Comparison of ENCODE assay signal across 11 mouse cellular contexts in genomic region chr2:149832301-149832700, GRCm38 (mm10). TPM values are rescaled to one million over a fixed set of nuclear protein-coding genes. Genes with fewer than 3 reads are reported as not detected.
DNase-seq lines count a peak whose midpoint lies in the region; ATAC-seq lines count a peak whose summit lies in the region.
"Had no signal": no experiment of that assay in that cellular context is flagged by ENCODE, and none has a peak within 500 bp of the region (broad histone marks: within the 10 kb centered on the region; RNA-seq: fewer than 3 reads in every experiment).

No protein-coding gene starts in this region.

- H3K9ac ChIP-seq in neural tube, embryonic 11.5 days (ENCODE audit: low read length): no peak overlapping the region
- no peak overlapping the region for H3K9ac ChIP-seq in stomach, embryonic 15.5 days
- H3K9ac ChIP-seq: liver, embryonic 14.5 days had no signal

- no peak for ATAC-seq in neural tube, embryonic 11.5 days (ENCODE audit: insufficient read depth, low FRiP score, low TSS enrichment)
- no peak for ATAC-seq in stomach, embryonic 15.5 days (ENCODE audit: insufficient read depth, low FRiP score, low read depth)

- H3K27me3 ChIP-seq in neural tube, embryonic 11.5 days (ENCODE audit: control insufficient read depth, insufficient read depth, low read length): peaks cover 25% of the 10 kb centered on the region
- H3K27me3 ChIP-seq in limb, embryonic 10.5 days (ENCODE audit: low read depth, poor library complexity, severe bottlenecking): peaks cover 59% of the 10 kb centered on the region
- H3K27me3 ChIP-seq in stomach, embryonic 15.5 days (replicated peaks): peaks cover 26% of the 10 kb centered on the region

- no peaks in the 10 kb centered on the region for H3K36me3 ChIP-seq in neural tube, embryonic 11.5 days (ENCODE audit: control insufficient read depth, insufficient read depth, low read length)
- no peaks in the 10 kb centered on the region for H3K36me3 ChIP-seq in limb, embryonic 10.5 days
- H3K36me3 ChIP-seq in stomach, embryonic 15.5 days: no peaks in the 10 kb centered on the region

- DNase-seq in embryo, embryonic 10.5 days (ENCODE audit: low spot score): peak; percentile 1
- DNase-seq in embryo, embryonic 10 days (ENCODE audit: low spot score): no peak
- DNase-seq in neural tube, embryonic 11.5 days (ENCODE audit: low spot score): no peak
- no peak for DNase-seq in neural tube, embryonic 10.5 days (ENCODE audit: extremely low spot score, low spot score)
- no peak for DNase-seq in limb, embryonic 10.5 days (ENCODE audit: low spot score)
- DNase-seq in kidney, adult 18-20 months: no peak
- no peak for DNase-seq in kidney, adult 11 months
- DNase-seq: B cell, adult 2 months had no signal

- H3K4me1 ChIP-seq in neural tube, embryonic 11.5 days (ENCODE audit: control insufficient read depth, insufficient read depth, low read length): 0 out of 2 replicates have a peak, but pooled peaks cover 3% of the 10 kb centered on the region
- H3K4me1 ChIP-seq in limb, embryonic 10.5 days: peaks cover 25% of the 10 kb centered on the region
- H3K4me1 ChIP-seq in stomach, embryonic 15.5 days: peaks cover 15% of the 10 kb centered on the region

- no peak overlapping the region; the same call in 1 of the 2 replicates for H3K4me3 ChIP-seq in neural tube, embryonic 11.5 days (ENCODE audit: low read depth, low read length)
- peak overlapping the region; percentile 68 for H3K4me3 ChIP-seq in limb, embryonic 10.5 days
- no peak overlapping the region for H3K4me3 ChIP-seq in stomach, embryonic 15.5 days (replicated peaks)

- H3K27ac ChIP-seq in neural tube, embryonic 11.5 days (ENCODE audit: low read depth, low read length): no peak overlapping the region
- no peak overlapping the region for H3K27ac ChIP-seq in limb, embryonic 10.5 days
- H3K27ac ChIP-seq in stomach, embryonic 15.5 days: no peak overlapping the region
- H3K27ac ChIP-seq: liver, embryonic 14.5 days had no signal

- H3K4me2 ChIP-seq in neural tube, embryonic 11.5 days (ENCODE audit: low read depth): peak overlapping the region; percentile 94
- H3K4me2 ChIP-seq in stomach, embryonic 15.5 days: peak overlapping the region; percentile 95; the same call in 1 of the 2 replicates

- 9% methylated on average over 5 of the region's 5 CpGs for WGBS in neural tube, embryonic 11.5 days
- 3% methylated on average over 5 of the region's 5 CpGs for WGBS in limb, embryonic 10.5 days
- WGBS in stomach, embryonic 15.5 days: 16% methylated on average over 5 of the region's 5 CpGs

- H3K9me3 ChIP-seq in neural tube, embryonic 11.5 days (ENCODE audit: control insufficient read depth, low read length): no peaks in the 10 kb centered on the region
- no peaks in the 10 kb centered on the region for H3K9me3 ChIP-seq in limb, embryonic 10.5 days (replicated peaks)
- no peaks in the 10 kb centered on the region for H3K9me3 ChIP-seq in stomach, embryonic 15.5 days

RNA-seq across cellular contexts. Expression of gene C530025M09Rik, which starts 1.3 kb away (rescaled TPM):
- polyA plus RNA-seq in neural tube, embryonic 11.5 days (2014; fragmentation: Nextera tagmentation; extraction: Ambion mirVana): not detected in 2 replicates
- 0.30 TPM in 1 of 2 replicates, not detected in the other for polyA plus RNA-seq in limb, embryonic 10.5 days (2016; fragmentation: Nextera tagmentation; extraction: Ambion mirVana)
- polyA plus RNA-seq in stomach, embryonic 15.5 days (2015; fragmentation: Nextera tagmentation; extraction: Ambion mirVana): 0.23 TPM in 1 of 2 replicates, not detected in the other
- polyA plus RNA-seq: large intestine, adult 2 months; liver, embryonic 14.5 days had no signal

RNA-seq across cellular contexts. Expression of gene Syndig1, which starts 3.3 kb away (rescaled TPM):
- 6.5 and 7.2 TPM in 2 replicates for polyA plus RNA-seq in neural tube, embryonic 11.5 days (2014; fragmentation: Nextera tagmentation; extraction: Ambion mirVana)
- 1.2 and 2.1 TPM in 2 replicates for polyA plus RNA-seq in limb, embryonic 10.5 days (2016; fragmentation: Nextera tagmentation; extraction: Ambion mirVana)
- polyA plus RNA-seq in stomach, embryonic 15.5 days (2015; fragmentation: Nextera tagmentation; extraction: Ambion mirVana): 7.9 and 8.2 TPM in 2 replicates
